1 mouse cellular context compared by ENCODE assay signal in the genomic region with DNA sequence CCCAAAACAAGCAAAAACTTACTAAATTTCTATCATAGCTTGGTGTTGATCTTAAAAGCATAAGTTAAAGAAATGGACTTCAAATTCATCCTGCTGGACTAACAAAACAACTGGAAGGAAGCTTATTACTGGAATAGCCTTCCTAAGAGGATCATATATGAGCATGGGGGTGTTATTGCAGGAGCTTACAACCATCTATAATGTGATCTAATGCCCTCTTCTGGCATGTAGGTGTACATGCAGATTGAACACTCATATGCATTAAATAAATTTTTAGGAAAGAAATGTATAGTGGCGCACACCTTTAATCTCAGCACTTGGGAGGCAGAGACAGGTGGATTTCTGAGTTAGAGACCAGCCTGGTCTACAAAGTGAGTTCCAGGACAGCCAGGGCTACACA.
TF ChIP-seq lines count a peak whose summit lies in the region.

No protein-coding gene starts in this region.

TF ChIP-seq in MEL, 35 proteins besides CTCF, POLR2A, EP300 and RAD21:
- TF ChIP-seq USF2 (IDR thresholded peaks at IDR 0.05; ENCODE audit: borderline replicate concordance in 1 of 2, insufficient read depth in 1 of 2, low read depth in 1 of 2, low read length in 2 of 2), result no peak
- no peak for TF ChIP-seq ZMIZ1 (IDR thresholded peaks at IDR 0.05; ENCODE audit: low read depth, low read length)
- 0 out of 2 replicates have a peak, but pooled peaks have one; percentile 20 for TF ChIP-seq HCFC1 (IDR thresholded peaks at IDR 0.05; ENCODE audit: low read depth, low read length)
- TF ChIP-seq GATA1 (IDR thresholded peaks at IDR 0.05; ENCODE audit: low read depth, low read length), result no peak
- no peak for TF ChIP-seq UBTF (IDR thresholded peaks at IDR 0.05; ENCODE audit: borderline replicate concordance, insufficient read depth, low read depth, low read length)
- peak; percentile 84 for TF ChIP-seq ZNF384 (IDR thresholded peaks at IDR 0.05; ENCODE audit: low read depth, low read length)
- TF ChIP-seq SMC3 (IDR thresholded peaks at IDR 0.05; ENCODE audit: low read depth, low read length), result peak; percentile 72
- TF ChIP-seq SIN3A (IDR thresholded peaks at IDR 0.05; ENCODE audit: low read length), result peak; percentile 28; the same call in 1 of the 2 replicates
- TF ChIP-seq TAL1 (IDR thresholded peaks at IDR 0.05; ENCODE audit: low read length), result no peak
- TF ChIP-seq TCF12 (IDR thresholded peaks at IDR 0.05; ENCODE audit: low read depth, low read length), result no peak
- TF ChIP-seq ZC3H11A (IDR thresholded peaks at IDR 0.05; ENCODE audit: low read depth, low read length), result peak; percentile 66
TF ChIP-seq in MEL: peak in this region for 5.
